Mouse (Mus musculus) lung, adult 2 months (tissue): ENCODE measurements around the gene Azin2.

ENCODE experiments used
- CTCF ChIP-seq: fragments of 200-500 bp; IDR thresholded peaks from 2 replicates; pipeline ENCODE4 v1.5.1; 2011; ENCODE audit warnings: mild to moderate bottlenecking, low read length, control low read depth; ENCODE audit not compliant: insufficient read depth
- POLR2A ChIP-seq: fragments of 200-500 bp; IDR thresholded peaks from 2 replicates; pipeline ENCODE4 v1.6.1; 2011; ENCODE audit warnings: low read depth, mild to moderate bottlenecking, control low read depth, low read length, borderline replicate concordance; ENCODE audit errors: extremely low read depth

DNA sequence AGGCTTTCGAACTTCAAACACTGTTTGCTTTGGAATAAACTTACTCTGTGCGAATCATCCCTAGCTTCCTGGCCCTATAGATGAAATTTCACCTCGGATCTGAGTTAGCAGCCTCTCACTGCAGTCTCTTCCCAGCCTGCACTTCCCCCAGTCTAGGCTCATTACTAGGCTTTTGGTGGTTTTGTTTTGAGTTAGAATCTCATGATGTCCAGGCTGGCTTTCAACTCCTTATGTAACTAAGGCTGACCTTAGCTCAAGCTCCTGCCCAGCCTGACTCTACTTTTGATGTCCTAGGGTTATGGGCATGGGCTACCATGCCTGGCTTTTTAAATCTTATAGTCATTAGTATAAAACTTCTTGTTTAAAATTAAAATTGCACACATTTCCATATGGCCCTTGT is 22.4 kb upstream of the Azin2 start:
- TF ChIP-seq CTCF = no peak
- TF ChIP-seq POLR2A = no peak
